Mouse (Mus musculus) skeletal muscle tissue, adult 2 months (tissue): ENCODE measurements around the gene Fcho1.
A peak's percentile ranks its signal among the peaks of the same experiment; 100 is the strongest.

Source experiments
- DNase-seq: peaks from one replicate; pipeline ENCODE4 v3.0.0-alpha.2; 2012; ENCODE audit warnings: low read depth, low spot score

Gene Fcho1

GRCm38 (mm10) chr8:71660325-71661120, 65.0 kb downstream of the Fcho1 start:
- peak; percentile 69 for DNase-seq

DNA sequence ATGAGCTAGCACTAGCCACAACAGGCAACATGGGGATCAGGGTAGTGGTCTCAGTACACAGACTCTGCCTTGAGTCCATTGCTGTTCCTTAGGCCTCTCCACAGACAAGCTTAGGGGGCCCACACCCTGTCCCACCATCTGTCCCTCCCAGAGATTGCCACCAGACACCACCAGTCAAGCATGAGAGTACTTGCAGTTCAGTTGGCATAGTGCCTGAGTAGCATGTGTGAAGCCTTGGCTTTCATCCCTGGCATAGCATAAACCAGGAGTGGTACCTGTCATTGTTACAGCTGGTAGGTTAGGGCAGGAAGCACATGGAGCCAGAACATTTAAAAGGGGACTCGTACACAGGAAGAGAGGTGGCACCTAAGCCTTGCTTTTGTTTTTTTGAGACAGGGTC, 65.8 kb downstream of the Fcho1 start:
- no peak for DNase-seq

- DNase-seq: no peak
Observed at GRCm38 (mm10) chr8:71658515-71659049, 66.9 kb downstream of the Fcho1 start.
